Mouse (Mus musculus): ENCODE results near the gene Cdhr4.

DNA sequence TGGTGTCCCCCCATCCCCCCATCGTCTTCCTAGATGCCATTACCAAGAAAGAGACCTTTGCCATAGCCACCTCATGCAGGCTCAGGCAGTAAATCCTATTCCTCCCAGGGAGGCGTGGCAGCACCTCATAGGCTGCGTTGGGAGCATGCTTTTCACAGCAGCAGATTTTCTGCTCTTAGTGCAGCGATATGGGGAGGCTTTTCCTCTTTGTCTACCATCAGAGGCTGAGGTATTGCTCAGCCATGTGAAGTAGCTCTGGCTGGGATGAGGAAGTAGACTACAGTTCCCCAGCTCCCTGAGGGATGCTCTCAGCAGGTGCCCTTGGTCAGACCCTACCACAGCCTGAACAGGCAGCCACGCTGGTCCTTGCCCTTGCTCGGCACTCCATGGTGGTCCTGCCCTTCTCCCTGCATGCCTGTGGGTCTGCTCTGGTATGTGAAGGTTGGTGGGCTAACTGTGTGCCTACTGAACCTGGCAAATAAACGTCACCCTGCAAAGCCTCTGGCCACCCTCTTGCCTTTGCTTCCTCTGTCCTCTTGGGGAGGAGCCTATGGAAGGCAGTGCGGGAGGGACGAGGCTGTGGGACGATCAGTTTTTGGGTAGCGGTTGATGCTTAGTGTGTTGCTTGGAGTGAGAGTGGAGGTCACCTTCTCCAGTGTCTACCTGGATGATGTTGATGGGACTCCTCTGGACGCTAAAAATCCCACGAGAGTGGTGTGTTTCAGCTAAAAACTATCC, 42.9 kb upstream of the Cdhr4 start:
- TF ChIP-seq CTCF (IDR thresholded peaks at IDR 0.05; ENCODE audit: low read depth) (no peak), EP300 (IDR thresholded peaks at IDR 0.05; ENCODE audit: low read depth) (no peak)

Data from liver, embryonic 14.5 days (tissue).